Mouse (Mus musculus) kidney, embryonic 14.5 days (tissue): ENCODE measurements around the gene Rtcb. TPM values are rescaled to one million over a fixed set of nuclear protein-coding genes. Genes with fewer than 3 reads are reported as not detected.

Experiments used
- ATAC-seq: fragments of 200-750 bp; cut with Nextera tagmentation; 2 replicates; pipeline ENCODE4 v1.8.0; 2017; ENCODE audit warnings: moderate number of reproducible peaks, mild to moderate bottlenecking, moderate TSS enrichment, moderate library complexity; ENCODE audit not compliant: low FRiP score, low TSS enrichment
- H3K27ac ChIP-seq: fragments of 300-500 bp; sonication (generic); 2 replicates; pipeline ENCODE4 v1.5.1; 2014; ENCODE audit warnings: low read depth, mild to moderate bottlenecking, low read length, moderate library complexity, mixed read lengths
- H3K27me3 ChIP-seq: fragments of 300-500 bp; sonication (generic); 2 replicates; pipeline ENCODE4 v1.6.1; 2014; ENCODE audit warnings: mild to moderate bottlenecking, low read length; ENCODE audit not compliant: control insufficient read depth, insufficient read depth
- H3K36me3 ChIP-seq: fragments of 300-500 bp; sonication (generic); 2 replicates; pipeline ENCODE4 v1.6.1; 2014; ENCODE audit warnings: low read length, mixed read lengths; ENCODE audit not compliant: control insufficient read depth, insufficient read depth
- H3K4me1 ChIP-seq: fragments of 300-500 bp; sonication (generic); 2 replicates; pipeline ENCODE4 v1.6.1; 2014; ENCODE audit warnings: low read length, mixed read lengths; ENCODE audit not compliant: control insufficient read depth, insufficient read depth
- H3K4me2 ChIP-seq: fragments of 300-500 bp; sonication (generic); replicated peaks from 2 replicates; pipeline ENCODE4 v1.6.1; 2014; ENCODE audit warnings: low read depth, mild to moderate bottlenecking, low read length
- H3K4me3 ChIP-seq: fragments of 300-500 bp; sonication (generic); 2 replicates; pipeline ENCODE4 v1.5.1; 2014; ENCODE audit warnings: mild to moderate bottlenecking, low read length
- H3K9ac ChIP-seq: fragments of 300-500 bp; sonication (generic); 2 replicates; pipeline ENCODE4 v1.6.1; 2014; ENCODE audit warnings: low read depth, mild to moderate bottlenecking, low read length, moderate library complexity
- H3K9me3 ChIP-seq: fragments of 300-500 bp; sonication (generic); 2 replicates; pipeline ENCODE4 v1.6.1; 2016; ENCODE audit warnings: low read length; ENCODE audit not compliant: control insufficient read depth
- WGBS: fragments of 180-500 bp; shearing (Covaris S2); extraction: QIAGEN DNeasy Blood & Tissue Kit; methylation state at CpG from one replicate; pipeline ENCODE4 v1.1.7; 2014; 5-methylcytosine and 5-hydroxymethylcytosine counted together
- polyA plus RNA-seq: library from polyadenylated mRNA; unstranded; fragments of >200 nt; fragmentation: Nextera tagmentation; extraction: Ambion mirVana; gene quantifications from 2 replicates; pipeline ENCODE4 v1.2.1, GENCODE M21; 2014

Gene Rtcb
- polyA plus RNA-seq = 167 and 171 TPM in 2 replicates

- Histone ChIP-seq H3K27me3 (no peaks in the 10 kb centered on the region), H3K4me1 (no peaks in the 10 kb centered on the region; the same call in 1 of the 2 replicates), H3K4me2 (peak within 1 kb of the TSS; percentile 87), H3K9me3 (no peaks in the 10 kb centered on the region), H3K36me3 (peaks cover 27% of the 10 kb centered on the region), H3K27ac (peak within 1 kb of the TSS; percentile 59; the same call in 1 of the 2 replicates), H3K4me3 (peak within 1 kb of the TSS; percentile 75), H3K9ac (peak within 1 kb of the TSS; percentile 88)
- peak; percentile 92 for ATAC-seq
- 0% methylated on average over 38 of the region's 38 CpGs for WGBS
Observed at GRCm38 (mm10) chr10:85957464-85957950, at the start of gene Rtcb. TSS of gene Rtcb (minus strand) at chr10:85957823.

GRCm38 (mm10) chr10:86006455-86006854 lies 48.8 kb upstream of the Rtcb start:
- 83% methylated on average over 5 of the region's 5 CpGs for WGBS
- H3K4me3 ChIP-seq = no peak overlapping the region
- no peak for ATAC-seq
- no peaks in the 10 kb centered on the region for H3K36me3 ChIP-seq
- H3K27me3 ChIP-seq = 0 out of 2 replicates have a peak, but pooled peaks cover 6% of the 10 kb centered on the region
- H3K9ac ChIP-seq = no peak overlapping the region
- H3K9me3 ChIP-seq = no peaks in the 10 kb centered on the region
- H3K27ac ChIP-seq = no peak overlapping the region
- no peak overlapping the region for H3K4me2 ChIP-seq
- no peaks in the 10 kb centered on the region for H3K4me1 ChIP-seq

- H3K9me3 ChIP-seq = no peaks in the 10 kb centered on the region
- no peaks in the 10 kb centered on the region for H3K4me1 ChIP-seq
- no peaks in the 10 kb centered on the region for H3K36me3 ChIP-seq
- no peak overlapping the region for H3K27ac ChIP-seq
- no peak overlapping the region for H3K9ac ChIP-seq
- WGBS = 90% methylated on average over 4 of the region's 4 CpGs
- H3K4me2 ChIP-seq = no peak overlapping the region
- H3K4me3 ChIP-seq = no peak overlapping the region
- no peaks in the 10 kb centered on the region for H3K27me3 ChIP-seq
- no peak for ATAC-seq
Observed at GRCm38 (mm10) chr10:86000447-86000846, 42.8 kb upstream of the Rtcb start.

GRCm38 (mm10) chr10:85994543-85995104 lies 37.0 kb upstream of the Rtcb start:
- Histone ChIP-seq H3K9ac (no peak overlapping the region), H3K27me3 (no peaks in the 10 kb centered on the region), H3K4me3 (no peak overlapping the region), H3K9me3 (no peaks in the 10 kb centered on the region), H3K36me3 (no peaks in the 10 kb centered on the region), H3K27ac (no peak overlapping the region), H3K4me1 (no peaks in the 10 kb centered on the region), H3K4me2 (no peak overlapping the region)
- WGBS = 76% methylated on average over 5 of the region's 5 CpGs
- ATAC-seq = no peak

GRCm38 (mm10) chr10:85993836-85994235 lies 36.2 kb upstream of the Rtcb start:
- H3K4me3 ChIP-seq = no peak overlapping the region
- H3K4me1 ChIP-seq = no peaks in the 10 kb centered on the region
- no peak overlapping the region for H3K4me2 ChIP-seq
- H3K27ac ChIP-seq = no peak overlapping the region
- H3K9me3 ChIP-seq = no peaks in the 10 kb centered on the region
- H3K36me3 ChIP-seq = no peaks in the 10 kb centered on the region
- no peak for ATAC-seq
- no peak overlapping the region for H3K9ac ChIP-seq
- 91% methylated on average over 9 of the region's 9 CpGs for WGBS
- no peaks in the 10 kb centered on the region for H3K27me3 ChIP-seq

GRCm38 (mm10) chr10:85992412-85992811 lies 34.8 kb upstream of the Rtcb start:
- Histone ChIP-seq H3K27ac (no peak overlapping the region), H3K36me3 (no peaks in the 10 kb centered on the region), H3K27me3 (no peaks in the 10 kb centered on the region), H3K4me3 (no peak overlapping the region), H3K9me3 (no peaks in the 10 kb centered on the region), H3K4me2 (no peak overlapping the region), H3K9ac (no peak overlapping the region), H3K4me1 (no peaks in the 10 kb centered on the region)
- WGBS = 84% methylated on average over 4 of the region's 4 CpGs
- no peak for ATAC-seq

- Histone ChIP-seq H3K4me2 (no peak overlapping the region), H3K27ac (no peak overlapping the region), H3K36me3 (no peaks in the 10 kb centered on the region), H3K4me3 (no peak overlapping the region), H3K9me3 (no peaks in the 10 kb centered on the region), H3K27me3 (no peaks in the 10 kb centered on the region), H3K9ac (no peak overlapping the region), H3K4me1 (no peaks in the 10 kb centered on the region)
- WGBS = 77% methylated on average over 6 of the region's 6 CpGs
- ATAC-seq = no peak
Observed at GRCm38 (mm10) chr10:85989412-85990115, 31.9 kb upstream of the Rtcb start.

- no peak for ATAC-seq
- no peak overlapping the region for H3K4me3 ChIP-seq
Observed at GRCm38 (mm10) chr10:85972915-85973314, 15.3 kb upstream of the Rtcb start.

GRCm38 (mm10) chr10:85971826-85972225 lies 14.2 kb upstream of the Rtcb start:
- H3K4me2 ChIP-seq = no peak overlapping the region
- no peak overlapping the region for H3K9ac ChIP-seq
- no peaks in the 10 kb centered on the region for H3K36me3 ChIP-seq
- no peak overlapping the region for H3K27ac ChIP-seq
- no peak for ATAC-seq
- H3K9me3 ChIP-seq = no peaks in the 10 kb centered on the region
- 75% methylated on average over 9 of the region's 9 CpGs for WGBS
- H3K4me3 ChIP-seq = no peak overlapping the region
- no peaks in the 10 kb centered on the region for H3K27me3 ChIP-seq
- no peaks in the 10 kb centered on the region for H3K4me1 ChIP-seq

More at GRCm38 (mm10) chr10:85972915-85973314, 15.3 kb upstream of the Rtcb start:
- H3K4me2 ChIP-seq = no peak overlapping the region
- H3K4me1 ChIP-seq = no peaks in the 10 kb centered on the region
- H3K27ac ChIP-seq = no peak overlapping the region
- H3K27me3 ChIP-seq = no peaks in the 10 kb centered on the region
- 85% methylated on average over 4 of the region's 4 CpGs for WGBS
- H3K9me3 ChIP-seq = no peaks in the 10 kb centered on the region
- no peaks in the 10 kb centered on the region for H3K36me3 ChIP-seq
- no peak overlapping the region for H3K9ac ChIP-seq
